Mouse (Mus musculus) cerebellum, postnatal 14 days (tissue): ENCODE results near the gene Dusp18.

Experiments used
- DNase-seq, 2 experiments: peaks; one replicate each; pipeline ENCODE4 v3.0.0; 2021; ENCODE audit warnings: mixed read lengths in 2 of 2

Dusp18 gene

DNA sequence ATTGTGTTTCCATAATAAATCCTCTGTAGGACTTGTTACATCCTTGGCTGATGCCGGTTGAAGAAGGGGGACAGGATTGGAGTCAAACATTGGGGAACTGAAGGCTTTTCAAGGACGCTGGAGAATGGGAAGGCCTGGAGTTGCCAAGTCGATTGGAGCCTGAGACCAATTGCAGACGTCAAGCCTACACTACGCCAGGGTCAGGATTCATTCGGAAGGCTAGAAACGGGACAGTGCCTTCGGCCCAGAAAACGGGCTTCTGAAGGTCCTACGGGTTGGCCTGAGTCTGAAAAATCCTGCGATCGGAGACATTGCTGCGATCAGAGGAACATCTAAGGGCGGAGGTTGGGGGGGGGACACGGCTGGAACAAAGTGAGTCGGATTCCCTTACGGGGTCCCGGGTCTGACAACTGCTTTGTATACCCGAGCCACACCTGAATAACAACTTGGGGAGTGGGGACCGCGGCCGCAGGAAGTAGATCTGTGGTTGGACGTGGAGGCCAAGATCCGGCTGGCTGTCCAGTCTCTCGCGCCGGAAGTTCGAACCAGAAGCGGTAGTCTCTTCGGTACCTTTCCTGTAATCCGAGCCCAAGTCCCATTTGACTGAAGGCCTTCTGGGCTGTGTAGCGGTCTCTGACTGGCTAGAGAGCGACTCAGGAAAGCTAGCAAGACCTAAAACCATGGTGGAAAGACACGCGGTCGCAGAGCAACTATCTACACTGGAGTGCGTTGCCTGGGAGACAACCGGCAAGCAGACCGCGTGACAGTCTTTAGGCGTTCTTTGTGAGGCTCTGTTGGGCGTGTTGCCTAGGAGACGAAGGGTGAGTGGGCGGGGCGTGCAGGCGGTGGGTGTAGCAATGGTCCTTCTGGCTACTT lies at the start of gene Dusp18, which contains the start of gene 4921536K21Rik:
Gene Dusp18, plus strand, starts transcription at position 835 of the 876 bp plus-strand sequence.
Gene 4921536K21Rik, minus strand, starts transcription at position 693 of the 876 bp plus-strand sequence.
- DNase-seq, result peak; percentile 87 to 92

DNA sequence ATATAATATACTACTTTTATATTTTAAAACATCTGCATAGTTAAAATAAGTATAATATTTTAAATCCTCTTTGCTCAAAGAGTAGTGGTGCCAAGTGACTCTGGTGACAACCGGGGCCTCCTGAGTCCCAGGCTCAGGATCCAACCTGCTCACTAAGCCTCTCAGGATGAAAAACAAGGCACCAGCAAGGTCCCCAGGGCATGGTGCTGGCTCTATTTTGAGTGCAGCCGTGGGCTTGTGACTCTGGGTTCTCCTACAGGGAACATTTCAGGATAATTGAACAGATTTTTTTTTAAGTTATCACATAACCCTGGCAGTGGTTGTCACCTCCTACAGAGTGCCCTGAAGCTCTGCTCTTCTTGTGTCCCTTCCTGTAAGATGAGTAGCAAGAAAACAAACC lies 48.7 kb upstream of the Dusp18 start:
- DNase-seq, result peak; percentile 20 to 24

DNA sequence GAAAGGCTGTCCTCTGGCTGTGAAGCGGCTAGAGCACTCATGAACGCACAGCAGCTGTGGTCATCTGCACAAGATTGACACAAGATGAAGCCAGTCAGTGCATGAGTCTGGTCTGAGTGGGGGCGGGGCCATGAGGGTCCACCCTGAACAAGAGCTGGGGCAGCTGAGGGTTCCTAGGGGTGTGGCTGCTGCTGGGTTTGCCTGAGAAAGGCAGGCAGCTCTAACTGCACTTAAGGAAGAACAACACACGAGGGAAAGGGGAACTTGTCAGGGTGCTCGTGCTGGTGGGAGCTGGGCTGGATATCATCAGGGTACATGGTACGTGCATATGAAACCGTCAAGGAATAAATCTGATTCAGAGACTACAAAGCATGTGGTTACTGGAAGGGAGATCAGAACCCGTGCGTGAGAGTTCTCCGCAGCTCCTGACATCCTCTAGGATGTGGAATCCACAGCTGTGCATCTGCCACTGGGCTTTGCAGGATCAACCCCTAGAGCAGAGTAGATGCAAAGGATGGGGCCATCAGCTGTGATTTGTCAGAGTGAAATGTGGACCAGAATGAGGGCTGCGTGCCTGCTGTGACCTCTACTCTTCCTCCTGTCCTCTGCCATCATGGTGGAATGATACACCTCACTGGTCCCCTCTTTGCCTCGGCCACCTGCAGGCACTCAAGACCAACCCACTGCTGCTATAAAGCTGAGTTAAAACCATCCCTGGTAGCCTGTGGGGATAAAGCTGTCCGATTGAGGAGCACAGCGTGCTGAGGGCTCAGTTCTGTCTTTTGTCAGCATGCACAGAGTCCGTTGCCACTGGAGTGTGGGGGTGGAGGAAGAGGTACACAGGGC lies 45.3 kb upstream of the Dusp18 start:
- peak; percentile 39 to 49 for DNase-seq

DNA sequence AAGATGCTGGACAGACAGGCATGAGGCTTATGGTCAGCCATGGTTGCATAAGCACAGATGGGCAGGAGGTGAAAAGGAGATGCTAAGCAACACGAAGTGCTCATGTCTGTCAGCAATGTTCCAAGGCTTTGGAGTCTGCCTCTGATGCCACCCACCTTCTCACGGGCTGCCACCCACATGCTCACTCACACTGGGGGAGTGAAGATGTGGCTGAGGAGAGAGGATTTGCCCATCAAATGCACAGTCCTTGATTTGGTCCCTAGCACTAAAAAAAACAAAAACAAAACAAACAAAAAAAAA lies 44.8 kb upstream of the Dusp18 start:
- DNase-seq, result no peak

DNA sequence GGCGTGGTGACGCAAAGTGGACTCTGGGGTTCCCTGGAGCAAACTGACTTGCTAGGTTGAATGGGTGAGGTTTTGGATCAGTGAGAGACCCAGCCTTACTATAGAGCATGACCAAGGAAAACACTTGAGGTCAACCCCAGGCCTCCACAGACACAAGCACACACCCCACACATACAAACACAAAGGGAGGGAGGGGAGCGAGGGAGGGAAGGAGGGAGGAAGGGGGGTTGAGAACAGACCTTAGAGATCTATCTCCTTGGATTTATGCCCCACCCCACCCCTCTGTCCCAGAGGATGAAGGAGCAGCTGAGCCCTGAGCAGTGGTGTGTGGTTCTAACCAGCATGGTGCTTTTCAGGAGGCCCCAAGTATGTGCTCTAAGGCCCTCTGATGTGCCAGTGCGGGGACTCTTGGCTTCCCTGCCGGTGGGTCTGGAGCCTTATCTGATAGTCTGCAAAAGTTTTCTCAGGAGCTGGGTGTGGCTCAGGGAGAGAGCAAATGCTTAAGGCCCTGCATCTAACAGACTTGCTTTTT lies 44.2 kb upstream of the Dusp18 start:
- peak; percentile 13 to 29 for DNase-seq

DNA sequence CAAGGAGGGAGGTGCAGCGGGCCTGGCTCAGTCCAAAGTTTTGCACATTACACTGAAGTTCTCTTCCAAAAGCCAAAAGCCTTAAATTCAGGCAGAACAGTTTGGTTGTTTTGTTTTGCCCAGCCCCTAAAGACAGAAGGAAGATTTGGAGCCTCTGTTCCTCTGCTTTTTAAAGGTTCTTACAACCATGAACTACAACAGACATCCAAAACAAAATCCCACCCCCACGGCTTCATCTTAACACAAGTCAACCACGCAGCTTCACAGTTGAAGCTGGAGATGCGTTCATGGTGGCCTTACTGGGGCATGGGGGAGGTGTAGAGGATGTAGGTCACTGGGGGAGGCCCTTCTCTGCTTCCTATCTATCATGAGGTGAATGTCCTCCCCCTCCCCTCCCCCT lies 43.2 kb upstream of the Dusp18 start:
- DNase-seq, result peak; percentile 25 to 26

DNA sequence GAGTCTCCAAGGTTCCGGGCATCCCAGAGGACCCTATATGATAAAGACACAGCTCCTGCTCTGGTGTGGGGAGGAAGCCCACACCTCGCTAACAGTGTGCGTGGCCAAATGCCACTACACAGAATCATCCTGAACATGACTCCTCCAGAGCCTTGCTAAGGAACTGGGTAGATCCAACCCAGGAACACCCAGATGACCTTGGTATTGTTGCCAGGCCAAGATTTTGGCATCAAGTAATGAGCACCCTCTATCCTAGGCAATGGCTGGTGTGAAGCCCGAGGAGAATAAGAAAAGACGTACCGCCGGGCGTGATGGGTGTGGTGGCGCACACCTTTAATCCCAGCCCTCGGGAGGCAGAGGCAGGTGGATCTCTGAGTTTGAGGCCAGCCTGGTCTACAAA lies 42.0 kb upstream of the Dusp18 start:
- peak; percentile 33 to 45 for DNase-seq

DNA sequence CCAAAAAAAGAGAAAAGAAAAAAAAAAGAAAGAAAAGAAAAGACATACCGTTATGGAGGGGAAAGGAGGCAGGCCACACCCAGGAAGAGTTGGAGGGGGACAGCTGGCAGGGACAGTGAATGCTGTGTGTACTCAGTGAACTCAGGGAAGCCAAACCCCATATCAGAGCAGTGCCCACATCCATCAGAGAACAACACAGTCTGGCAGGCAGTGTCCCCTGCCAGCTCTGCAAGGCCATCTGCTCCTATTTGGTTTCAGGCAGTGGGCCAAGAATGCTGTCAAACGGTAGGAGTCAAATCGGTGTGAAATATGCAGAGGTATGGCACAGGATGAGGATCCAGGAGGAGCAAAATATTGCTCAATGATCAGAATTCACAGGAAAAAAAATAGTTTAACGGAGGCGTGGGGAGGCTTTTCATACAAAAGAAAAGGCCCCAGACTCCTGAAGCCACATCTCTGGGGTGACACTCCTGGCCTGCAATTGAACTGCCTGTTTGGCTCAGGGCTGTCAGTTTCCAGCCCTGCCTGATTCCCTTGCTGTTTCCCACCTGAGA lies 41.5 kb upstream of the Dusp18 start:
- DNase-seq, result peak; percentile 96 to 98

DNA sequence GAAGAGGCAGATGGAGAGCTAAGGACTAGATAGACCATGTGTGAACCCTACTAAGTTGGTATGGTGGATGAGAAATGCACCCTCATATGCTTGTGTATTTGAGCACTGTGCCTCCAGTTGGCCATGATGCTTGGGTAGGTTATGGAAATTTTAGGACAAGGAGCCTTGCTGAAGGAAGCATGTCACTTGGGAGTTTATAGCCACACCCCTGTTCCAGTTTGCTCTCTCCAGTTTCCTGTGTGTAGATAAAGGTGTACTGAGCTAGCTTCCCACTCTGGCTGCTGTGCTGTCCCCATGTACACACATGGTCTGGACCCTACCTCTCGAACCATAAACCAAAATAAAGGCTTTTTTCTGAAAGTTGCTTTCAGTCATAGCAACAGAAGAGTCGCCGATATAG lies 40.9 kb upstream of the Dusp18 start:
- peak; percentile 12 to 48 for DNase-seq

DNA sequence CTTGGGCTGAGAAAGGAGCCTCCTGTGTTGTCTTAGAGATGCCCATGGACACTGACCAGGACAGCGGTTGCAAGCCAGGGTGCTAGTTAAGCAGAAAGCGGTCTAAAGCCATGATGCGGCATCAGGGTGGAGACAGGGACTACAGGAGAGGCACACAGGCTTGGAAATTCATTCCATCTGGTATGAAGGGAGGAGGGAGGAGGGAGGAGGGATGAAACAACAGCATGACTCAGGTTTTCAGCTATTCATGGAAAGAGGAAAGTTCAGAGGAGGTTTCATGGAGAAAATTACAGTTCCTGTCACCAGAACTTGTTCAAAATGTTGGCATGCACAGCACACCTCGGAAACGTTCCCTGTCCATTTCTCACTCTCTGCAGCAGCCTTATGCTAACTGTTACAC lies 39.2 kb upstream of the Dusp18 start:
- DNase-seq, result peak in 1 of 2 experiments; percentile 11

DNA sequence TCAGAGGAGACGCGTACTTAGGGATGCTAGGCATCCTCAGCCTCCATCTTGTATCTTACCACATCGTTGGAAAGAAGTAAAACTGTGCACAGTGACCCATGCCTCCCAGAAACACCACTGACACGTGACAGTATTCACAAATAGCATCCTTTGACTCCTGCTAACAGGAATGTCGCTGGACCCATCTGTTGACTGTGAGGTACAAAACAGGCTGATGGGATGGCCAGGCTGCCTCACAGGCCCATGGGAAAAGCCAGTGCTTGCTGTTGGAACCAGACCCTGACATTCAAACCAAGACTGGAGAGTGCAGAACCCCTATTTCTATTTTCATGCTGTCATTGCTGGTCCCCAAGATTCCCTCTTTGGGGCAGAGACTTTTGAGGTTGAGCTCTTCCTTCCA lies 37.1 kb upstream of the Dusp18 start:
- no peak for DNase-seq

DNA sequence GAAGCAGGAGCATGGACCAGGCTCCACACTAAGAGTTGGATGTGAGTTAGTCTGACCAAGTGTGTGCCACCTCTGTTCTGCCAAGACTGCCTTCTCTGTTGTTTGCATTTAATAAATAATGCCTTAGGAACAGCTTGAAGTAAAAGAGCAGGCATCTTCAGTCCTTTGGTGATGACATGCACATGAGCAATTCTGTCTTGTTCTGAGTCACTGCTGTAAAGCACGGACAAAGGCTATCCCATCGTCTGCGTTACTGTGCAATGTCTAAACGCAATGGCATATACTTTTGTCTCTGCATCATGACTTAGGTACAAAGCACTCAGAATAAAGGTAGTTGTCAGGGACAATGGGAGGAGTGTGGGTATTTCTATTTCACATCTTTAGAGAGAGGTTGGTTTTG lies 35.3 kb upstream of the Dusp18 start:
- DNase-seq, result no peak

DNA sequence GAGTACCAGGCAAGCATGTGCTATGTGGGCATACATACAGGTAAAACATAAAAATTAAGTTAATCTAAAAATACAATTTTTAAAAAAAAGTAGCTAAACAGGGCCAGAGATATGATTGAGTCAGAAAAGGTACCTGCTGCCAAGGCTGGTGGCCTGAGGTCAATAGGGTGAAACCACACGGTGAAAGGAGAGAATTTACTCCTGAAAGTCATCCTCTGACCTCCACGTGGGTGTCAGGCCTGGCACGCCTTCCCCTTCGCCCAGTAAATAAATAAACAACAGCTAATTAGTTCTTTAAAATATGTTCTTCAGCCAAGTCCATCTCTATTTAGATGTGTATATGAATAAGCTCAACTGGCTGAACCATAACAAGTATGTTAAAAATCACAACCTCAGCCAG lies 34.7 kb upstream of the Dusp18 start:
- DNase-seq, result peak in 1 of 2 experiments; percentile 7

DNA sequence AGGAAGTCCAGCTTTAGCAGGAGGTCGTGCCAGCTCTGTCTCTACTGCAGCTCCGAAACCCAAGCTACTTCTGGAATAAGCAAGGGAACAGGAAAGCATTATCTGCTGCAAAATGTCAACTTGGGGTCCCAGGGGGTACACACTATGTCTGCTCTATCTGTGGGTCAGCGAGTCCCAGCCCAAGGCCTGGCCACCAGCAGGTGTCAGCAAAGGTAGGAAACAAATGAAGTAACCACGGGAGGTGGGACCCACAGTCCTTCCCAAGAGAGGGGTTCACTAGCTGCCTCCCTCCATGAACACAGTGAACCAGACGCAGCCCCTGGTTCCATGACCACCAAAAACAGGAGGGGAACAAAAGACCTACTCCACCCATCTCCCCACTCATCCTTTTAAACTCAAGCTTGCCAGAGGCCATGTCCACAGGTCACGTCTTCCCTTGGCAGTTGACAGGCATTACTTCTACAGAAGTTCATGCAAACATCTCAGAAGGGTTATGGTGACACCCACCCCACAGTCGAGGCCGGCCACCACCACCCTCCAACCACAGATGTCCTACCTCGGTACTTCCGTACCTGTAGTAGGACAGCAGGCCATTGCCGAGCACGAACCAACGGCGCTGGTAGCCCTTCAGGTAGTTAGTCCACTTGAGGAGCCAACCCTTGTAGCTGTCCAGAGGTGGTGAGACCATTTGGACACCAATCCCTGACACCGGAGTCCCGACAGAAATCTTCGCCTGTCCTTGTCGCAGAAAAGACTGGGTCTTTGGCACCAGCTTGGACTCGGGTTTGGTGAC lies 32.2 kb upstream of the Dusp18 start:
- peak in 1 of 2 experiments; percentile 49 for DNase-seq

DNA sequence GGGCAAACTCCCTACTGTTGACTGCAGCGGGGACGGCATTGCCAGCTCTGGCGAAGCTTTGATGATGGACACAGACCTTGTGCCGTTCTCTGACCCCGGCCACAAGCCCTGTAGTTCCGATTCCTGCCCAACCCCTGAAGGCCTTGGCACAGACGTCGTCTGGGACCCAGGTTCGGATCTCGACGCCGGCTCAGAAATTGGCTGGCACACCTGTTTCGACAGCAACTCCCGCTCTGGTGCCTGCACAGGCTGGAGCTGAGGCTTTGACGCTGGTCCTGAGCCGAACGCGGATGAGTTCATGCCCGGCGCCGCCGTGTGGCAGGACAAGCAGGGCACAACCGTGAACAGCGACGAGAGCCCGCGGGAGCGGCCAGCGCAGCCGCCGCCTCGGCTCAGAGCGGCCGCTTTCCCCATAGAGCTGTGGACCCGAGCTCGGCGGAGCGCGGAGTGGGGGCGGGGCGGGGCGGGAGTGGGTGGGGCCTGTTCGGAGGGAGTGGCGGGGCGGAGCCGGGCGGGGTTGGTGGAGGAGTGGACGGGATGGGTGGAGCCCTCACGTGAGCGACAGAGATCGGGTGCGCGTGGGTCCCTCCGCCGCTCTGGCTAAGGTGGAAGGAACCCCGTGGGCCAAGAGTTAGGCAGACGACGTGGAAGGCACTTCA lies 31.5 kb upstream of the Dusp18 start, which contains the start of gene Osbp2:
Gene Osbp2, minus strand, starts transcription at position 450 of the 659 bp plus-strand sequence.
- peak; percentile 90 to 91 for DNase-seq

DNA sequence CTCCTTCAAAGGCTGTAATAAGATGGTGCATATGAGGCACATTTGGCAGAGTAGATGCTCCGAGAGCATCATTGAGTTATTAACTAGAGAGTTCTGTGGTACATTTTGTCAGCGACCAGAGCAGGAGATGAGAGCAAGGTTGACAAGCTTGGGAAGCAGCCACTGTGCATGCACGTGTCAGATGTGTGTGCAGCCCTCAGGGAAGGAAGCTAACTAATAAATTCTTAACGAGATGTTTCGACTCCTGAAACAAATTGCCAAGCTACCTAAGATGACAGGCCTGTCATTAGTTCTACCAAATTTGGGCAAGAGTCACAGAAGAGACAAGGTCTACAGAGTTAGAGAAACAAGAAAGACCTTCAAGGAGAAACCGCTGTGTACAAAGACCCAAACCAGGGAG lies 30.7 kb upstream of the Dusp18 start:
- DNase-seq, result peak in 1 of 2 experiments; percentile 22

DNA sequence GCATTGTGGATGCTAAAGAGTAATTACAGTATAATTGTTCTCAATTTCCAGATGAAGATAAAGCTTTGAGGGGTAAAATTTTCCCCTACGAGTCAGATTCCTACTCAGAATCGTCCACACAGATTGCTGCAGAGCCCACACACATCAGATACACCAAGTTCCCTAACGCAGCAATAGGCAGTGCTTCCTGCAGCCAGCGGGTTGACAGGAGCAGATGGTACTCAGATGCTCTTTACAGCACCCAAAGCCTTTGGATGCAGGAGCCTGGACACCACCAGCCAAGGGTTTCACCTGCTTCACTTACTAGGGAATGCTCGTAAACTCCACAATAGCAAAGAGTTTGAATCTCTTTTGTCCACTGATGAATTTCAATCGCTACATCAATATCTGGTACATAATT lies 18.6 kb upstream of the Dusp18 start:
- DNase-seq, result peak; percentile 36 to 51

DNA sequence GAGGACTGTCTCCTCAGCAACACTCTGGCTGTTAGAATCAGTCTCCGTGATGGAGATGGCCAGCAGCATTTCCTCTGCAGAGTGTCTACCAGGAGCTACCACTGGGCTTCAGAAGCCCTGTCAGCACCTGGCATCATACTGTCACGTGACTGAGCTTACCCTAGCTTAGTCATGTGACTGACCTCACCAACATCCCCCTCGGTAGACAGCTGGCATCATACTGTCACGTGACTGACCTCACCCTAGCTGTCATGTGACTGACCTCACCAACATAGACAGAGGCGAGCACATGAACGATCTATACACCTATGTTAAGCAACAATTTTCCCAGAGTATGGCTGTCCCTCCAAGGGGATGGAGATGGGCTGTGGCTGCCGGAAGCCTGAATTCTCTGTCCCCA lies 16.4 kb upstream of the Dusp18 start:
- DNase-seq, result no peak

DNA sequence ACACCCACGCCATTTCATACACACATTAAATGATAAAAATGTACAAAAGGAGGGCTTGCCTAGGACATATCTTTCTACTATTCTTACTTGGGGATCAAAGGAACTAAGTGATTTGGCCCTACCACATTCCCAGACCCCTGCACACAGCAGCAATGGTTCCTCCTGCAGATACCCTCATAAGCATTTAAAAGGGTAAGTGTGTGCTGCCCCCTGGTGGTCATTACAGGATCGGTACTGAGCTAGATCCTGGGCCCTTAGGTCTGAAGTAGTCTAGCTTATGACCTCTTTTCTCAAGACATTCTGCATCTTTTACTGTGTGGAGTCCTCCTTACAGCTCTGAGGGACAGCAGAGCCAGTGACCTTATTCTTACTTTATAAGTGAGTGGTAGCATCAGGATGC lies 15.2 kb upstream of the Dusp18 start:
- DNase-seq, result peak; percentile 89 to 94

DNA sequence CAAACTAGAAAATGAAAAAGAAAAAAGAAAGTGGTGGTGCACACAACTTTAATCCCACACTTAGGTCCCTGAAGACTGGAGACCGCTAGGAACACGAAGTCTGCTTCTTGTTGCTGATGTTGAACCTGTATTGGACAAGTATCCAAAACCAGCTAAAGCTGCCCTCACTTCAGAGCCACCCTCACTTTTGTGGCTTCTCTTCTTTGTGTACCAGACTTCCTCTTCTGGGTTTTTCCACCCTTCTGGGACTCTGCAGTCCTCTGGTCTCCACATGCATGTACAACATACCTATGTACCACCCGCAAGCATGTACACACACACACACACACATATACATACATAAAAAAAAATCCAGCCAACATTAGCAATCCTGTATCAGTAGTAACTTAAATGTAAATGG lies 11.3 kb upstream of the Dusp18 start:
- DNase-seq, result no peak

DNA sequence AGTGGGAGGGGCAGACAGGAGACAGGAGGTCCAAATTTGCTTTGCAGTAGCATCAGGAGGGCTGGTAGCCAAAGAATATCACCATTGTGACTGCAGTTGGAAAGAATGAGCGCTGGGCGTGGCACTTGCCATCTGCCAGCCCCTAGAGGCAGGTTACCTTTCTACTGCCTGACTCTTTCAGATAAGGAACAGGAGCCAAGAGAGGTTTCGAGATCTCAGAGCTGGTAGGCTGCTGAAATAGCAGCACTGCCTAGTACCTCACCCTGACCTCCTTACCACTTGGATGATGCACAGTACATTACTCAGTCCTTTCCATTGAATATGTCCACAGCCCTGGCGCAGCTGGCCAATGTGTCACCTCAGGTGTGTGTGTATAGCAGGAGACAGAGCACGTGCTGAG lies 7.7 kb upstream of the Dusp18 start:
- peak; percentile 55 to 63 for DNase-seq

DNA sequence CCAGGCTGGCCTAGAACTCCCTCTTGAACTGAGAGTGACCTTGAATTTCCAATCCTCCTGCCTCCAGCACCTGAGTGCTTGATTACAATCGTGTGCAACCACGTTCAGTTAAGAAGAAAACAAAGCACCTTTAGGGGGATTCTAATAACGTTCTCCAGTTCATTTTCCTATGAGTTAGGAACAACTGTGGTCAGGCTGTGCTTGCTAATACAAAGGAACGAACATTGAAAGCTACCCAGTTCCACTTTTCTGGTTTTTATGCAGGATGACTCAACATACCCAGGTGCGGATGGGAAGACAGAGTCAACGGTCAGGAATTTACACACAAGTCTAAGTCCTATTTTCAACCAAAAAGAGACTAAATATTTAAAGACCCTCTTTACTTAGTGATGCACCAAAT lies 1.1 kb upstream of the Dusp18 start:
- DNase-seq, result no peak
